ENCODE assay signal across 8 mouse cellular contexts in genomic region chr1:133047575-133047974, GRCm38 (mm10). TPM values are rescaled to one million over a fixed set of nuclear protein-coding genes. Genes with fewer than 3 reads are reported as not detected.
A peak's percentile ranks its signal among the peaks of the same experiment; 100 is the strongest.
DNase-seq lines count a peak whose midpoint lies in the region; ATAC-seq lines count a peak whose summit lies in the region.

No protein-coding gene starts in this region.

- H3K27me3 ChIP-seq in neural tube, embryonic 11.5 days (ENCODE audit: control insufficient read depth, insufficient read depth, low read length) = no peaks in the 10 kb centered on the region
- H3K27me3 ChIP-seq in heart, embryonic 12.5 days (replicated peaks) = no peaks in the 10 kb centered on the region
- peaks cover 42% of the 10 kb centered on the region for H3K27me3 ChIP-seq in liver, embryonic 12.5 days (replicated peaks)

- H3K4me3 ChIP-seq in neural tube, embryonic 11.5 days (ENCODE audit: low read depth, low read length) = peak overlapping the region; percentile 69
- peak overlapping the region; percentile 93 for H3K4me3 ChIP-seq in heart, embryonic 12.5 days
- H3K4me3 ChIP-seq in liver, embryonic 12.5 days = no peak overlapping the region

- peak overlapping the region; percentile 91 for H3K9ac ChIP-seq in neural tube, embryonic 11.5 days (ENCODE audit: low read length)
- H3K9ac ChIP-seq in heart, embryonic 12.5 days = peak overlapping the region; percentile 98
- H3K9ac ChIP-seq in liver, embryonic 12.5 days = no peak overlapping the region

- H3K4me2 ChIP-seq in neural tube, embryonic 11.5 days (ENCODE audit: low read depth) = peak overlapping the region; percentile 85
- H3K4me2 ChIP-seq in heart, embryonic 12.5 days = peak overlapping the region; percentile 78
- peak overlapping the region; percentile 99 for H3K4me2 ChIP-seq in liver, embryonic 12.5 days

- H3K27ac ChIP-seq in neural tube, embryonic 11.5 days (ENCODE audit: low read depth, low read length) = no peak overlapping the region
- peak overlapping the region; percentile 84 for H3K27ac ChIP-seq in heart, embryonic 12.5 days (ENCODE audit: poor library complexity, severe bottlenecking)
- H3K27ac ChIP-seq in liver, embryonic 12.5 days = no peak overlapping the region

- no peaks in the 10 kb centered on the region for H3K9me3 ChIP-seq in neural tube, embryonic 11.5 days (ENCODE audit: control insufficient read depth, low read length)
- H3K9me3 ChIP-seq in heart, embryonic 12.5 days (replicated peaks) = no peaks in the 10 kb centered on the region
- no peaks in the 10 kb centered on the region for H3K9me3 ChIP-seq in liver, embryonic 12.5 days (replicated peaks)

- no peak for DNase-seq in neural tube, embryonic 11.5 days (ENCODE audit: low spot score)
- DNase-seq in neural tube, embryonic 10.5 days (ENCODE audit: extremely low spot score, low spot score) = no peak
- DNase-seq in right cerebral cortex, postnatal 10 days (ENCODE audit: low spot score in 2 of 2) = no peak
- DNase-seq in adrenal gland, postnatal 36 days = no peak
- no peak for DNase-seq in kidney, postnatal 10 days
- no peak for DNase-seq in spleen, postnatal 36 days (ENCODE audit: low spot score in 2 of 2)

- peaks cover 36% of the 10 kb centered on the region for H3K4me1 ChIP-seq in neural tube, embryonic 11.5 days (ENCODE audit: control insufficient read depth, insufficient read depth, low read length)
- peaks cover 54% of the 10 kb centered on the region for H3K4me1 ChIP-seq in heart, embryonic 12.5 days (replicated peaks)
- peaks cover 31% of the 10 kb centered on the region for H3K4me1 ChIP-seq in liver, embryonic 12.5 days

- H3K36me3 ChIP-seq in neural tube, embryonic 11.5 days (ENCODE audit: control insufficient read depth, insufficient read depth, low read length) = no peaks in the 10 kb centered on the region
- H3K36me3 ChIP-seq in heart, embryonic 12.5 days = no peaks in the 10 kb centered on the region
- H3K36me3 ChIP-seq in liver, embryonic 12.5 days = no peaks in the 10 kb centered on the region

- WGBS in neural tube, embryonic 11.5 days = 34% methylated on average over 8 of the region's 8 CpGs
- 46% methylated on average over 8 of the region's 8 CpGs for WGBS in heart, embryonic 12.5 days
- WGBS in liver, embryonic 12.5 days (ENCODE audit: insufficient replicate concordance) = 55% methylated on average over 8 of the region's 8 CpGs

- ATAC-seq in neural tube, embryonic 11.5 days (ENCODE audit: insufficient read depth, low FRiP score, low TSS enrichment) = no peak
- no peak for ATAC-seq in heart, embryonic 12.5 days (ENCODE audit: insufficient number of reproducible peaks, low FRiP score)
- ATAC-seq in liver, embryonic 12.5 days = no peak

RNA-seq across cellular contexts. Expression of gene Pik3c2b, which starts 2.1 kb away (rescaled TPM):
- 14.6 and 15.4 TPM in 2 replicates for polyA plus RNA-seq in neural tube, embryonic 11.5 days (2014; fragmentation: Nextera tagmentation; extraction: Ambion mirVana)
- polyA plus RNA-seq in heart, embryonic 12.5 days (2016; fragmentation: Nextera tagmentation; extraction: Ambion mirVana) = 11.5 and 11.7 TPM in 2 replicates
- 1.8 and 1.9 TPM in 2 replicates for polyA plus RNA-seq in liver, embryonic 12.5 days (2016; fragmentation: Nextera tagmentation; extraction: Ambion mirVana)
- total RNA-seq in adrenal gland, postnatal 36 days (2021) = 1 to 10 TPM; 5.4 to 6.3 TPM

RNA-seq across cellular contexts. Expression of gene Mdm4, which starts 17.2 kb away (rescaled TPM):
- 41.0 and 41.2 TPM in 2 replicates for polyA plus RNA-seq in neural tube, embryonic 11.5 days (2014; fragmentation: Nextera tagmentation; extraction: Ambion mirVana)
- polyA plus RNA-seq in heart, embryonic 12.5 days (2016; fragmentation: Nextera tagmentation; extraction: Ambion mirVana) = 31.3 and 35.5 TPM in 2 replicates
- 24.9 and 26.2 TPM in 2 replicates for polyA plus RNA-seq in liver, embryonic 12.5 days (2016; fragmentation: Nextera tagmentation; extraction: Ambion mirVana)
- total RNA-seq in adrenal gland, postnatal 36 days (2021) = 10 to 100 TPM; 66.4 to 83.1 TPM
